Mouse (Mus musculus): ENCODE measurements at regions not wholly inside any gene's neighbourhood (a gene's known extent, or its start where the extent isn't known, plus 50 kb on each side); places are given as distances from the start of the nearest gene placed in this dataset.

DNA sequence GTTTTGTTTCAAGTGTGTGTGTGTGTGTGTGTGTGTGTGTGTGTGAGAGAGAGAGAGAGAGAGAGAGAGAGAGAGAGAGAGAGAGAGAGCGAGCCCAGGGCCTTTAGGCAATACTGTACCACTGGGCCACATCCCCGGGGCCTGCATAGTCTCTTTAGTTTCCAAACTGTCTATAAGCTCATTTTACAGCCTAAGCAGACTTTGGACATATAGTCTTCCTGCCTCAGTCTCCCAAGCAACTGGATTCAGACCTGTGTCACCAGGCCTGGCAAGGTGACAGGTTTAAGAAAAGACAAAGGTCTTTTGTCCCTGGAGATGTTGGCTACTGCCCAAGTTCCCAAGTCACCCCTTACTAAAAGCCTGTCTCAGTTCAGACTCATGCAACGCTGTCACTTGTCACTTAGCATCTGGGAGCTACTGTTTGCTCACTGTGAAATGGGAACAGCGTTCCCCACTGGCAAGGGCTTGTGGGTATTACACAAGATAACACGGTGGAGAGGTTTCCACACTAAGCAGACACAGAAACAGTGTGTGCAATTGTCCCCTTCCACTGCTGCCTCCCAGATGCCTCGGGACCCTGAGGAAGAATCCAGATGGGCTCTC lies 113.6 kb upstream of the Irf2bp2 start:
- DNase-seq: no peak

DNA sequence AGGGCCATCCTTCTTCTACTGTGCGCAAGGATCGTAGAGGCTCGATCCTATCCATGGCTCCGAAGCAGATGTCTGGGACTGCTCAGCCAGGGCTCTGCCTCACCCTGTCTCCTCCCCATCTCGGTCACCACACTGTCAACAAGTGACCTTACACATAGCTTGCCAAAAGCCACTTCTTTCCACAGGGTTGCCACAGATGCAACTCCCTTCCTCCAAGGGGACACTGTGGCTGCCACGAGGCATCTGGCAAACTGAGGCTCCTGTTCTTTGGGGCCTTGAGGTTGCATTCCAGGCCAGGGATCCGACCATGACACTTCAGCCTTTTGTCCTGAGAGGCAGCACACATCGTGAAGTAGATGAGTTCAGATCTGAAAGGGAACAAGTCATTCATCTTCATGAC lies 112.5 kb upstream of the Irf2bp2 start:
- peak; percentile 49 for DNase-seq

DNA sequence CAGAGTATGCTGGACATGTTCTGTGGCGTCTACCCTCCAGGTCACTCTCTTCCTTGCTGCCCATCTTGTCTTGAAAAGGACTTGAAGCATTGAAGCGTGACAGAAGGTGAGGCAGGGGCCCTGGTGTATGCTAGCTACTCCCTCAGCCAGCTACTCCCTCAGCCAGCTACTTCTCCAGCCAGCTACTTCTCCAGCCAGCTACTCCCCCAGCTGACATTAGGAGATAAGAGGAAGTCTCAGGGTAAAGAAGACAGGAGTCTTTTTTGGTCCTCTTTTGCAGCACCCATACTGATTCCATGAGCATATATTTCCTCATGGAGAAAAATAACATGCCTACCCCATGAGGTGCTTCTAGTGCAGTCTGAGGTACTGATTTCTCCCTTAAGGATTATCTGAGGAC lies 111.6 kb upstream of the Irf2bp2 start:
- DNase-seq: no peak

DNA sequence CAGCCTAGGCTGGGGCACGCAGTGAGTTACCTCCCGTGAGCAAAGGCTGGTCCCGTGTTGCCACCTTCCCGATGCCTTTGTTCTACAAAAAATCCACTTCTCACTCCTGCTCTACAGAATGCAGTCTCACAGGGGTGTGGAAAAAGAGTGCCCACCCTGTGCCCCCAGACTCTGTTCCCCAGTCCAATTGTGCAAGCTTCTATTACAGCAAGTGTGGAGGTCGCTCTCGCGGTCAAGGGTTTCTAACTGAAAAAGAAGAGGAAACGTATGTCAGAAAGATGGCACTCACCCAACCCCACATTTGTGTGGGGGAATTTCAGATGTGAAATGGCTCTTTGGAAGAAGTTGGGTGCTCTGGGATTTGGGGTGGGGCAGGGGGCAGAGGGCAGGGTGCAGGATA lies 110.9 kb upstream of the Irf2bp2 start:
- DNase-seq: no peak

DNA sequence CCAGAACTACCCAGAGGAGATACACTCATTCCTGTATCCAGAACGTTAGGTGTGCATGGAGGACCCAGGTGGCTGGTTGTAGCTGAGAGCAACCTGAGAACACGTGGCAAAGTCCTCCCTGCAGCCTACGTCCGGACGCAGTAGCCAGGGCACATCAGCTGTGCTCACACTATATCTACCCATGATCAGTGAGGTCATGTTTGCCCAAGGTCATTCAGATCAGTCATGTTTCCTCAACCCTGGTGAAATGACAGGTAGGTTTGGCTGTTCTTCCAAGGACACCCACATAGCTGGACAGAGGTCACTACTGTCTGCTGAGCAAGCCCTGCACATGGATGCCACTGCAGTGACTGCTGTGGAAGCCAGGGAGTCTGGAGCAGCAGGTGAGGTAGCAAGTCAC lies 109.8 kb upstream of the Irf2bp2 start:
- peak; percentile 44 for DNase-seq

DNA sequence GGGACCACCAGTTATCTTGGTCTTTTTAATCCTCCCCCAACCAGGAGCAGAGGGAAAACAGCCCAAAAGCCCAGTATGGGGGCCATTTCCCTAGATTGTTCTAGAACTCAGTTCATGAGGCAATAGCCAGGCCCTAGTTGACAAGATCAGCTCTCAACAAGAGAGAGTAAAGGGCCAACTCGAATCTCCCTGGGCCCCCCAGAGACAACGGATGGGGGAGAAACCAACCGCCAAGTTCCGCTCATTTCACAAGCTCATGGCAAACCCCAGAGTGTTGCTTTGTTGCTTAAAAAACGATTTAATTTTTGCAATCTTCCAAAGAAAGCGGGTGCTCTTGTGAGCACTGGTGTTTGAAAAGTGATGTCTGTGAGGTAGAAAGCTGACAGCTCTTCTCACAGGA lies 108.5 kb upstream of the Irf2bp2 start:
- no peak for DNase-seq

GRCm38 (mm10) chr8:126699389-126699775 lies 105.6 kb upstream of the Irf2bp2 start:
- no peak for DNase-seq

- no peak for DNase-seq
Measured at GRCm38 (mm10) chr8:126698601-126699388, 105.0 kb upstream of the Irf2bp2 start.

GRCm38 (mm10) chr8:126696346-126697010 lies 102.7 kb upstream of the Irf2bp2 start:
- DNase-seq: no peak

- DNase-seq: no peak
Measured at GRCm38 (mm10) chr8:126694370-126694769, 100.6 kb upstream of the Irf2bp2 start.

GRCm38 (mm10) chr8:126693642-126694041 lies 99.9 kb upstream of the Irf2bp2 start:
- no peak for DNase-seq

GRCm38 (mm10) chr8:126692711-126693110 lies 98.9 kb upstream of the Irf2bp2 start:
- DNase-seq: no peak

DNA sequence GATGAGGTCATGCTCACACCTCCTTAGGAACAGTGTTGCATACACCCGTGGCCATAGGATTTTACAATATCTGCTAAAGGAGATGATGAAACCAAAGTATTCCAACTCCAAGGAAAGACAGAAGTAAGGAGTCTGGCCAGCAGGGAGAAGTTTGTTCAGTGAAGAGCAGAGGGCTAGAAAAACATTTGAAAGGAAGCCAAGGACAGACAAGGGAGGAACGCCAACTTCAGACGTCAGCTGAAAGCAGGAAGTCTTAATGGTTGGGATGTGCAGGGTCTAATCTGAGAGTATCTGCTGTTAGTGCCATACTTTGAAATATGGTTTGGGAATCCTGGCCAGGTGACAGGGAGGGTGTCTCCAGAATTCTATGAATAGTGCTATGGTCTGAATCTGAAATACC lies 98.5 kb upstream of the Irf2bp2 start:
- peak; percentile 72 for DNase-seq

- no peak for DNase-seq
Measured at GRCm38 (mm10) chr8:126688450-126688849, 94.7 kb upstream of the Irf2bp2 start.

DNA sequence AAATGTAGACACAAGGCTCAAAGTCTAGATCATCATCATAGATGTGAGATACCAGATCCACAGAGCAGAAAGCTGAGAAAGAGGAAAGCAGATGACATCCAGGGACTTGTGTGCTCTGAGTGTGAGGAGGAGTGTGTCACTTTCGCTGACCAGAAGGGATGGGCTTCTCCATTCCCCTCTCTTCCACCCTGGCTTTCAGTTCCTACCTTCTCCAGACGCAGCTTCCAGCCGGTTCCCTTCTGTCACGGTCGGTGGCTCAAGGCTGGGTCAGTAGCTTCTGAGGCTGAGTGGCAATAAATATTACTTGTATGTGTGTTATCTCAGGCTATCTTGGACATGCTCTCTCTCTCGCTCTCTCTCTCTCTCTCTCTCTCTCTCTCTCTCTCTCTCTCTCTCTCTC lies 94.2 kb upstream of the Irf2bp2 start:
- DNase-seq: no peak

GRCm38 (mm10) chr8:126686827-126687226 lies 93.0 kb upstream of the Irf2bp2 start:
- peak; percentile 55 for DNase-seq

DNA sequence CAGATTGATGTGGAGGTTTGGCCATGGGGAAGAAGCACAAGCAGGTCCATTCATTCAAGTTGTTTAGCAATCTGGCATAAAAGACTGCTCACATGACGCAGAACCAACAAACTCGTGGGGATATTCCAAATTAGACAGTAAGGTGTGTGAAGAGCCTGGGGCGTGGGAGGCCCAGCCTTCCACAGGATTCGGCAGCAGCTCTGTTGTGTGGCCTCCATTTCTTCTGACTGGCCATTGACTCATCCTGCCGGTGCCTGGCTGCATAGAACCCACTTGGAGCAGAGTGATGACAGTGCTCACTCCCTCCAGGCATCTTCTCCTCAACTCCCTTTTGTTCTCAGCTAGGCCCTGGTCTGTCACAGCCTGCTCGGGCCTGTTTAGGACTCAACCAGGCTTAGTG lies 91.6 kb upstream of the Irf2bp2 start:
- no peak for DNase-seq

DNA sequence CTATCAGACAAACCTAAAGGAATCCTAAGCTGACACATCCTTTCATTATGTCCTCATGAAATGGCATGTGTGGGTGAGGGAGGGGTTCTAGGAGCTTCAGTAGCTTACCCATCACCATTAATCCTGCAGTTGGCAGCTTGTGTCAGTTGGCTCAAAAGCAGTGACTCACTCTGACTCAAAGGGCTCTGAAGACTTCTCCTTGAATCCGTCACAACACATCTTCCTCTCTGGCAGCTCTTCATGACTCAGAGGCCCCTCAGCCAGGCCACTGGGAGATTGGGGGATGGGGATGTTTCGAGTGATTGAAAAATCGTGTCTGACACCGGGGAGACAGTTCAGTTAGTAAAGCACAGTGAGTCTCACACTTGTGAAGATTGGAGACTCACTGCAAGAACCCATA lies 90.2 kb upstream of the Irf2bp2 start:
- peak; percentile 84 for DNase-seq

GRCm38 (mm10) chr8:126683555-126683947 lies 89.8 kb upstream of the Irf2bp2 start:
- DNase-seq: no peak

GRCm38 (mm10) chr8:126682817-126683554 lies 89.2 kb upstream of the Irf2bp2 start:
- DNase-seq: no peak

DNA sequence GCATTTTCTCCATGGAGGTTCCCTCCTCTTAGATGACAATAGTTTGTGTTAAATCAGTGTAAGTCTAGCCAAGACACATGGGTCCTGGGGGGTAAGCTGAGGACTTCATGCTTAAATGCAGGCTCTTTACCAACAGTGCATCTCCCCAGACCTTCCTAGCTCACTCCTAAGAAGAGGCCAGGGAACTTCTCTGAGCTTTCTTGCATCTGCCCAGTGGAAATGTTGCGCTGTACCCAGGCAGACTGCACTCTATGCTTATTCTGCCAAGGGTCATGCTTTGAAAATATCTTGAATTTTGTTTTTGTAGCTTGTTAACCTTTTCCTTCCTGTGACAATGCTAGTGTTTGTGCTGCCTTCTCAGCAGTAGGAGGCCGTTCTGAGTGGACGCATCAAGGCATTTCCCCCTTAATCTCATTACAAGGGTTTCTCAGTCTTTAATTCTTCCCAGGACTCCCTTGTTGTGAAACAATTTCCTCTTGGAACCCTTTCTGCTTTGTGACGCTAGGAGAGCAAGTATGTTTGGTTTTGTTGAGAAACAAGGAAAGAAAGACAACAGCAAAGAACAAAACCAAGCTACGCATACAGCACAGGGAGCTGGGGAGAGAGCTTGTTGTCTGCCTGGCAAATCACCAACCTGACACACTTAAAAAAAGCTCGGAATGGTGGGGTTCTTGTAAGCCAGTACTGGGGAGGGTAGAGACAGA lies 88.3 kb upstream of the Irf2bp2 start:
- no peak for DNase-seq

DNA sequence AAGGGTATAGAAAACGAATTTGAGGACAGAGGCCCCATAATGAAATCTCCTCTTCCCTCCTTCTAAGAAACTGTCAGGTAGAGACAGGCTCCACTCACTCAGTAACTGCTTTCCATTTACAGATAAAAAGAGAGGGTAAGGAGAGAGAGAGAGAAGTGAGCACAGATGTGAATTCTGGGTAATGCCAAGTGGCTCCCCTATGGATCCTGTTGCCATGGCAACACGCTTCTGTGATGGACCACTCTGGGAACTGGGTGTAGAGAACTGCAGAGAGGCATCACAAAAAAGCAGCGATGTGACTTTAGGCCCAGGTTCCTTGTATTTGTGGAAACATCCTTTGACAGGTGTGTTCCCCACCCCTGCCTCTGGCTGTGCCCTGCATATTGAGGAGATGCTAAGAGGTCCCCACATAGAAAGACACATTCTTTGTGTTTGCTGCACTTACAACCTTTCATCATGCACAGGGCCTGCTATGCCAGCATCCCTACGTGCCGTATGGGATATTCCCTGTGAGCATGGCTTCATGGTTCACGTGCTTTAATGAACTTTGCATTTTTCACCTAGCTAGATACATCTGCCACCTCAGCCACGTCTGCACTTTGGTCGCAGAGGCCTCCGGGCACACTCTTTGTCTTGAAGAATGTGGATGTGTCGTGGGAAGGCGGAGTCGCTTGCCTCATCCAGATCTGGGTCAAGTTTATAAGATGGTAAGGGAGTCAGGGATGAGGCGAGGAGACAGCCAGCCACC lies 84.4 kb upstream of the Irf2bp2 start:
- no peak for DNase-seq

Data from adrenal gland, adult 8-10 months (tissue).